Comparison of ENCODE assay signal across 13 mouse cellular contexts in genomic region chr7:76560564-76561258, GRCm38 (mm10).
DNase-seq lines count a peak whose midpoint lies in the region; ATAC-seq and TF ChIP-seq lines count a peak whose summit lies in the region.
"Had no signal": no experiment of that assay in that cellular context is flagged by ENCODE, and none has a peak within 500 bp of the region (broad histone marks: within the 10 kb centered on the region; RNA-seq: fewer than 3 reads in every experiment).

No protein-coding gene starts in this region.

- H3K27me3 ChIP-seq in hindbrain, embryonic 10.5 days (ENCODE audit: insufficient read depth, poor library complexity, severe bottlenecking) = no peaks in the 10 kb centered on the region
- H3K27me3 ChIP-seq in kidney, postnatal 0 days (ENCODE audit: insufficient read depth, low read length) = no peaks in the 10 kb centered on the region
- no peaks in the 10 kb centered on the region for H3K27me3 ChIP-seq in neural tube, embryonic 11.5 days (ENCODE audit: control insufficient read depth, insufficient read depth, low read length)
- H3K27me3 ChIP-seq in lung, postnatal 0 days (replicated peaks; ENCODE audit: insufficient read depth, low read length) = no peaks in the 10 kb centered on the region
- H3K27me3 ChIP-seq: limb, embryonic 13.5 days had no signal

- H3K9me3 ChIP-seq in hindbrain, embryonic 10.5 days = no peaks in the 10 kb centered on the region
- no peaks in the 10 kb centered on the region for H3K9me3 ChIP-seq in kidney, postnatal 0 days (replicated peaks; ENCODE audit: low read length)
- no peaks in the 10 kb centered on the region for H3K9me3 ChIP-seq in neural tube, embryonic 11.5 days (ENCODE audit: control insufficient read depth, low read length)
- H3K9me3 ChIP-seq in lung, postnatal 0 days (ENCODE audit: low read length) = no peaks in the 10 kb centered on the region
- H3K9me3 ChIP-seq: limb, embryonic 13.5 days had no signal

- DNase-seq in embryo, embryonic 9.5 days (ENCODE audit: extremely low spot score) = peak; percentile 42
- peak; percentile 29 for DNase-seq in hindbrain, embryonic 10.5 days (ENCODE audit: low spot score)
- peak; percentile 40 for DNase-seq in kidney, postnatal 0 days (ENCODE audit: low spot score)
- DNase-seq in neural tube, embryonic 11.5 days (ENCODE audit: low spot score) = peak; percentile 33
- no peak for DNase-seq in lung, postnatal 0 days (ENCODE audit: low spot score)
- DNase-seq in layer of hippocampus, adult 8-10 months (ENCODE audit: low spot score in 2 of 2) = no peak
- DNase-seq: cerebellum, postnatal 25 days; layer of hippocampus, postnatal 36 days; lung, embryonic 14.5 days had no signal

- no peak for TF ChIP-seq EP300 in lung, postnatal 0 days (IDR thresholded peaks at IDR 0.05)

- H3K4me1 ChIP-seq in hindbrain, embryonic 10.5 days (replicated peaks) = peaks cover 22% of the 10 kb centered on the region
- no peaks in the 10 kb centered on the region for H3K4me1 ChIP-seq in kidney, postnatal 0 days (replicated peaks; ENCODE audit: insufficient read depth, low read length)
- H3K4me1 ChIP-seq in neural tube, embryonic 11.5 days (ENCODE audit: control insufficient read depth, insufficient read depth, low read length) = 0 out of 2 replicates have a peak, but pooled peaks cover 3% of the 10 kb centered on the region
- no peaks in the 10 kb centered on the region for H3K4me1 ChIP-seq in lung, postnatal 0 days (ENCODE audit: insufficient read depth, low read depth, low read length)
- H3K4me1 ChIP-seq: limb, embryonic 13.5 days had no signal

- no peak overlapping the region for H3K4me3 ChIP-seq in hindbrain, embryonic 10.5 days
- H3K4me3 ChIP-seq in kidney, postnatal 0 days (replicated peaks; ENCODE audit: low read depth, low read length) = no peak overlapping the region
- H3K4me3 ChIP-seq in neural tube, embryonic 11.5 days (ENCODE audit: low read depth, low read length) = no peak overlapping the region
- H3K4me3 ChIP-seq in lung, postnatal 0 days (ENCODE audit: low read depth, low read length) = no peak overlapping the region
- H3K4me3 ChIP-seq: limb, embryonic 13.5 days had no signal

- H3K9ac ChIP-seq in kidney, postnatal 0 days (ENCODE audit: low read depth, low read length) = no peak overlapping the region
- no peak overlapping the region for H3K9ac ChIP-seq in neural tube, embryonic 11.5 days (ENCODE audit: low read length)
- H3K9ac ChIP-seq in lung, postnatal 0 days (replicated peaks; ENCODE audit: low read depth) = no peak overlapping the region
- H3K9ac ChIP-seq: limb, embryonic 13.5 days; lung, embryonic 14.5 days had no signal

- no peak overlapping the region for H3K4me2 ChIP-seq in kidney, postnatal 0 days (ENCODE audit: low read length)
- no peak overlapping the region for H3K4me2 ChIP-seq in neural tube, embryonic 11.5 days (ENCODE audit: low read depth)
- no peak overlapping the region for H3K4me2 ChIP-seq in lung, postnatal 0 days (replicated peaks; ENCODE audit: low read depth, low read length)
- H3K4me2 ChIP-seq: limb, embryonic 13.5 days; lung, embryonic 14.5 days had no signal

- TF ChIP-seq CTCF in kidney, postnatal 0 days (IDR thresholded peaks at IDR 0.05; ENCODE audit: low read depth) = no peak
- no peak for TF ChIP-seq CTCF in lung, postnatal 0 days (IDR thresholded peaks at IDR 0.05)

- H3K36me3 ChIP-seq in hindbrain, embryonic 10.5 days = no peaks in the 10 kb centered on the region
- H3K36me3 ChIP-seq in kidney, postnatal 0 days (ENCODE audit: insufficient read depth, low read length) = no peaks in the 10 kb centered on the region
- no peaks in the 10 kb centered on the region for H3K36me3 ChIP-seq in neural tube, embryonic 11.5 days (ENCODE audit: control insufficient read depth, insufficient read depth, low read length)
- H3K36me3 ChIP-seq in lung, postnatal 0 days (ENCODE audit: insufficient read depth, low read length) = no peaks in the 10 kb centered on the region
- H3K36me3 ChIP-seq: limb, embryonic 13.5 days had no signal

- H3K27ac ChIP-seq in hindbrain, embryonic 10.5 days = peak overlapping the region; percentile 66; the same call in 1 of the 2 replicates
- H3K27ac ChIP-seq in kidney, postnatal 0 days = no peak overlapping the region
- no peak overlapping the region for H3K27ac ChIP-seq in neural tube, embryonic 11.5 days (ENCODE audit: low read depth, low read length)
- H3K27ac ChIP-seq in lung, postnatal 0 days (ENCODE audit: low read length) = no peak overlapping the region
- H3K27ac ChIP-seq: limb, embryonic 13.5 days; stomach, postnatal 0 days had no signal

- no peak for ATAC-seq in kidney, postnatal 0 days (replicated peaks; ENCODE audit: low FRiP score, low read depth)
- peak; percentile 89 for ATAC-seq in neural tube, embryonic 11.5 days (ENCODE audit: insufficient read depth, low FRiP score, low TSS enrichment)
- no peak for ATAC-seq in lung, postnatal 0 days
- ATAC-seq in cerebellum, adult (ENCODE audit: insufficient number of reproducible peaks, low FRiP score, low TSS enrichment) = no peak
- no peak for ATAC-seq in erythroblast, adult 5-6 weeks (replicated peaks; ENCODE audit: low FRiP score, poor library complexity, severe bottlenecking)

Comparison
In these comparisons a context has a peak if more than half of its experiments do, and no peak if none do; other contexts are left out.
1. DNase-seq: peak in embryo, embryonic 9.5 days (single experiment), hindbrain, embryonic 10.5 days (single experiment), kidney, postnatal 0 days (single experiment) and neural tube, embryonic 11.5 days (single experiment); none in lung, postnatal 0 days (single experiment) and layer of hippocampus, adult 8-10 months (0 of 2).